Mouse (Mus musculus) brain, embryonic 14.5 days (tissue): Measurements from ENCODE around the gene Btbd2.

ENCODE experiments used
- CTCF ChIP-seq: fragments of 200-500 bp; IDR thresholded peaks from 2 replicates; pipeline ENCODE4 v1.5.1; 2012; ENCODE audit warnings: inconsistent platforms, mild to moderate bottlenecking, moderate library complexity, borderline replicate concordance; ENCODE audit not compliant: insufficient read depth, insufficient read length; ENCODE audit errors: extremely low read depth
- POLR2A ChIP-seq: fragments of 200-500 bp; IDR thresholded peaks from 2 replicates; pipeline ENCODE4 v1.6.1; 2012; ENCODE audit warnings: mild to moderate bottlenecking, inconsistent platforms, borderline replicate concordance; ENCODE audit not compliant: poor library complexity, insufficient read depth, insufficient read length, severe bottlenecking; ENCODE audit errors: extremely low read depth

DNA sequence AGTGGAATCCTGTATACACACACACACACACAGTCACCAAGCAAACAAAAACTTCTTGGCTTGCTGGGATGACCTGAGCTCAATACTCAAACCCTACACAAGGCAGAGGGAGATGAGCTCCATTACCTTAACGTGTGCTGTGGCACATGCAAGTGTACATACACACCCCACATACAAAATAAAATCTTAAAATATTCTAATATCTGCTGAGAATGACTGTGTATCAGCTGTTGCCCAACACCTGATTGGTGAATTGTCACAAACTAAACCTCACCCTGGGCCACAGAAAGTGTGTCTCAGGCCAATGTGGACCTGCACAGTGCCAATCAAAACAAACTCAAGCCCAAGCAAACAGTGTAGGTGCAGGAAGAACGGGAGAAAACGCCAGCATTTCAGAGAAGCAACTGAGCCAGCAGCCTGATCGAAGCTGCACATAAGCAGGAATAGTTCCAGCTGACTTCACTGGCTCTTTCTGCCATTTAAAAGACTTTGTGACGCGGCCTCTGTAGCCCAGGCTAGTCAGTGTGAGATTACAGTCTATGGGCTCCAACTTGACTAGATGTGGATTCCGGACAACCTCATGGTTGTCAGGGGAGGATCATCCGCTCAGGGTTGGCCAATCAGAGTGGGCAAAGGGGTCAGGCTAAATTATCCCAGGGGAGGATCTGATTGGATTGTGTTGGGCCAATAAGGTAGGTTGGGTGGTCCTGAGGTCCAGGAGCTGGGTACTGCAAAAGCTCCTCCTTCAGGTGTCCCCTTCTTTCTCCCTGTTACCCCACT, 37.2 kb downstream of the Btbd2 start:
- TF ChIP-seq POLR2A: no peak
- TF ChIP-seq CTCF: no peak
